Mouse (Mus musculus) Patski (cell line): ENCODE measurements at regions not wholly inside any gene's neighbourhood (a gene's known extent, or its start where the extent isn't known, plus 50 kb on each side); places are given as distances from the start of the nearest gene placed in this dataset.
"Not testable (repeated sequence)": the region's sequence is repeated elsewhere in the genome, so short reads cannot be mapped to it uniquely, and the experiment has no call there.

Experiments
- ATAC-seq: fragments of 100-300 bp; one replicate; pipeline ENCODE4 v1.8.0; 2021
- CTCF ChIA-PET: fragments of 350-600 bp; sonication (Branson Sonifier 250); formaldehyde crosslinking; loops from one replicate; lab custom pipeline; 2022; ENCODE audit warnings: inconsistent platforms; lab: Charles Lee
- POLR2A ChIA-PET: fragments of 350-600 bp; sonication (Branson Sonifier 250); formaldehyde crosslinking; loops from one replicate; lab custom pipeline; 2022; ENCODE audit warnings: antibody characterized with exemption, inconsistent platforms; lab: Charles Lee
- DNase-seq: peaks from one replicate; pipeline ENCODE4 v3.0.0-alpha.2; 2011; ENCODE audit warnings: low read depth, low spot score
- H3K27me3 ChIP-seq: fragments of 371-371 bp; one replicate; pipeline ENCODE4 v1.5.1; 2021
- CTCF ChIP-seq: fragments of 100-300 bp; IDR thresholded peaks from one replicate; pipeline ENCODE4 v1.5.1; 2021
- in situ Hi-C: fragments of 300-500 bp; cut with MboI; formaldehyde crosslinking; loops from 3 replicates; pipeline ENCODE4 v1.11.1; 2018; ENCODE audit warnings: low pct_unique_long_range_greater_than_20kb, mixed read lengths

DNA sequence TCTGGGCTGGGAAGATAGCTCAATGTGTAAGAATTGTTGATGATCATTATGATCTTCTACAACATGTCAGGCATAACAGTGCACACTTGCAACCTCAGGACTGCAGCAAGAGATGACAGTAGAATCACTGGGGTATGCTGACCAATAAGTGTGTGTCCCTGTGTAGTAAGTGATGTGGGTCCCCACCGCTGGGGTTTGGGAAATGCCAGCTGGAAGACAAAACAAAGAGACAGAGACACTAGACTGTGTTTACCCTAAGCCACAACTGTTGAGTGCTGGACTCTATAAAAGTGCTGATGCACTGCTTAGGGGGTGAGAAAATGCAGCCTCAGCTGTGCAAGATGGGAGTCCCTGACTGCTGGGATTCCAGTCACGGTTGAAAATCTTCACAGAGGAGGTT lies 448.0 kb upstream of the Cox7c start:
- CTCF ChIA-PET: no interaction called here
- POLR2A ChIA-PET: no interaction called here

GRCm38 (mm10) chr13:86468752-86469151 lies 422.0 kb upstream of the Cox7c start:
- ATAC-seq (no peak), DNase-seq (no peak)
- in situ Hi-C loops: no loop called here
- ChIA-PET CTCF (no interaction called here), POLR2A (no interaction called here)
- no peak for TF ChIP-seq CTCF
- no peaks in the 10 kb centered on the region for H3K27me3 ChIP-seq

More for the DNA sequence above, 448.0 kb upstream of the Cox7c start:
- in situ Hi-C loops: no loop called here
- H3K27me3 ChIP-seq: no peaks in the 10 kb centered on the region
- no peak for TF ChIP-seq CTCF
- no peak for DNase-seq
- no peak for ATAC-seq

- ATAC-seq (no peak), DNase-seq (no peak)
- no peaks in the 10 kb centered on the region for H3K27me3 ChIP-seq
- ChIA-PET POLR2A (no interaction called here), CTCF (no interaction called here)
- TF ChIP-seq CTCF: no peak
- in situ Hi-C loops: no loop called here
These were observed 375.9 kb upstream of the Cox7c start for GRCm38 (mm10) chr13:86422646-86423045.

- ATAC-seq (no peak), DNase-seq (no peak)
- in situ Hi-C loops: no loop called here
- POLR2A ChIA-PET: no interaction called here
- no peaks in the 10 kb centered on the region for H3K27me3 ChIP-seq
- no peak for TF ChIP-seq CTCF
- CTCF ChIA-PET: interaction anchor here (1.2 kb wide), 1 partner anchor 30 kb away, joined by 5 read pairs; no protein-coding TSS in a partner anchor
These were observed 334.7 kb upstream of the Cox7c start for GRCm38 (mm10) chr13:86381363-86381762.

GRCm38 (mm10) chr13:86379168-86379567 lies 332.5 kb upstream of the Cox7c start:
- in situ Hi-C loops, CTCF ChIA-PET, POLR2A ChIA-PET, DNase-seq, ATAC-seq, H3K27me3 ChIP-seq: not testable (repeated sequence)

GRCm38 (mm10) chr13:86375836-86376235 lies 329.1 kb upstream of the Cox7c start:
- no peak for TF ChIP-seq CTCF
- in situ Hi-C loops: no loop called here
- H3K27me3 ChIP-seq: no peaks in the 10 kb centered on the region
- ATAC-seq (no peak), DNase-seq (no peak)
- ChIA-PET CTCF (no interaction called here), POLR2A (no interaction called here)

DNA sequence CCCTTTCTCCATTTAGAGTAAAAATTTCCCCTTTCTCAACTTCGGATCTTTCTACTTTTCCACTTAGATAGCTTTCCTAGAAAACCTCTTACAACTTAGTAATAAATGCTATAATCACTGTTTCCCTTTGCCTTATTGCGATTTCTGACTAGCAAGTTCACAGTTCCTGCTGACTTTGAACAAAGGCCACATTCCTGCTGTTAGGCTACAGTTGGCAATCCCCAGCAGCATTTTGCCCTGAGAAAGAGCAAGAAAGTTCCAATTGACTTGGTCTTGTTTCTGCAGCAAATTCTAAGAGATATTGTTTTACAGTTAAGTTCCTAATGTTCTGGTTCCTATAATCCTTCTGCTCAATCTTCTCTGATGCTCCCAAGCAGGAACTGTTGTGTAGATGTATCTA lies 299.2 kb upstream of the Cox7c start:
- CTCF ChIA-PET: no interaction called here
- TF ChIP-seq CTCF: no peak
- in situ Hi-C loops: no loop called here
- DNase-seq: no peak
- no peak for ATAC-seq
- H3K27me3 ChIP-seq: no peaks in the 10 kb centered on the region
- POLR2A ChIA-PET: no interaction called here

DNA sequence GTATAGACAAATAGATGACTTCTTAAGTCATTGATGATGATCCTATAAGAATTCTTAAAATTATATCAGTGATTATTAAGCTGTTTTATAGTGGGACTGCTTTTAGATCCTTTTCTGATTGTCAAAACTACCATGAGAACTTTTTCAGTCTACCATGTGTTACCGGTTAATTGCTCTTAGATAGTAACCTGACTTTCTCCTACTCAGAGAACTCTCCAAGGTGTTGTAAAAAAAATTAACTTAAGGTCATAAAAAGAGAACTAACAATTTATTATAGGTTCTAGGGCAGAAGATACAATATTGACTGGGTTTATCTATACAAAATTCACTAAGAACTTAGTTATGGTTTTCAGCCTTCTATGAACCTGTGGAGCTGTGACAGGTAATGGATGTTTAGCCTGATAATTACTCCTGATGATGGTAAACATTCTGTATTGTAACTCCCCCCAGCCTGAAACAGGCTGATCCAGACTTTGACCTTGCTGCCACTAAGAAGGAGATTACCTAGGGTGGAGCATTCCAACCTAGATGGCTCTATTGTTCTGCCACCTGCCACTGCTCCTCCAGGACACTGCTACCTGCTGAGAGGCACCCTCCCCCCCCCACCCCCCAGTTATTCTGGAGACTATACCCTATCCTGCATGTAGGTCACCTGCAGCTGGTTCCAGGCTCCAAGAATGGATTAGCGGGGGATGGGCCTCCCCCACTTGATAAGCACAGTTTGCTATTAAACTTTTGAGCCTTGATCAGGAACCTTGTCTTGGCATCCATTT lies 298.4 kb upstream of the Cox7c start:
- H3K27me3 ChIP-seq: no peaks in the 10 kb centered on the region
- DNase-seq: no peak
- no peak for ATAC-seq
- CTCF ChIA-PET: no interaction called here
- in situ Hi-C loops: no loop called here
- TF ChIP-seq CTCF: no peak
- POLR2A ChIA-PET: no interaction called here

DNA sequence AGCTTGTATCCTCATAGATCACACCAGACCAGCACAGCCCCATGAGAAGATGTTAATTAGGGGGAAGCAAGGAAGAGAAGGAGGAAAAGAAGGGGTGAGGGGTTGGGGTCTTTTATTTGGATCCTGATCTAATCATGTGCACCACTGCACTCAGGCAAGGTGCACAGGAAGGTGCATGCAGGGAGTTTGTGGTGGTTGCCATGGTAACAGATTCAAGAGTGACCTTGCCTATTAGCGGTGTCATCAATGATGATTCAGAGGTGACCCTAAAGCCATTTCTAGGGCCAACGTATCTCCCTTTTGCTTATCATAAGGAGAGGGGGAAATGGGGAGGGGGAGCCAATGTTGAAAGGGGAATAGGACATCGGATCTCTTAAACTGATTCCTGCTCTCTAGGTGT lies 289.8 kb upstream of the Cox7c start:
- in situ Hi-C loops: no loop called here
- no peaks in the 10 kb centered on the region for H3K27me3 ChIP-seq
- CTCF ChIA-PET: no interaction called here
- ATAC-seq: no peak
- DNase-seq: no peak
- no peak for TF ChIP-seq CTCF
- POLR2A ChIA-PET: no interaction called here
